Mouse (Mus musculus) CD4-positive naive resting alpha-beta T cell, adult 76 days (primary cell): ENCODE data around the gene Olfm2. TPM values are rescaled to one million over a fixed set of nuclear protein-coding genes. Genes with fewer than 3 reads are reported as not detected.

Experiments used
- total RNA-seq: library from RNA; stranded (reverse); gene quantifications from one replicate; pipeline ENCODE4 v1.2.4, GENCODE M21; 2023

The Olfm2 gene
- total RNA-seq = not detected

GRCm38 (mm10) chr9:20746017-20746660 is at the start of gene Olfm2:
Olfm2 (minus strand) TSS chr9:20746349.

DNA sequence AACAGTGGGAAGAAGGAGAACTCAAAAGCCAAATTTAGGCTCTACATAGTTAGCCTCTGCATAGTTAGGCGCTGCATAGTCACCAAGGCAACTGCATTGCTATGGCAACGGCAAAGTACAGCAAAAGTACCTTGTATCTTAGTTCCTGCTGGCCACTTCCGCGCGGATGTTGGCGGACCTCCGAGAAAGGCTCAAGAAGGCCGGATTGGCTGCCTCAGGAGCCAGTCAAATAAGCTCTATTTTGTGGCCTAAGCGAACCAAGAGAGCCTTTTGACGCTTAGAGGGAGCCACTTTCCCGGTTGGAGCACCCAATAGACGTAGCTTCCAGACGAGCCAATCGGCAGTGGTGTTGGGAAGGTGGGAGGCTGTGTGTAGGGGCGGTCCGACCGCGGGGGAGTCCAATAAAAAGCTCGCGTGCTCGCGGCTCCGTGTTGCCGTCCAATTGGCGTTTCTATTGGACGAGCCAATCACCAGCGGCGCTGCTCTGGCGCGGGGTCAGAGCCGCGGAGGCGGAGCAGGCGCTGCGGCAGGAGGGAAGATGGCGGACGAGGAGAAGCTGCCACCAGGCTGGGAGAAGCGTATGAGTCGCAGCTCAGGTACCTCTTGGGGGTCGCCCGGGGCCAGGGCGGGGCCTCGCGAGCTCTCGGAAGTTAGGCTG is 94.4 kb downstream of the Olfm2 start, which contains the start of gene Pin1:
Pin1 (plus strand) TSS at position 494 of the 658 bp plus-strand sequence.

DNA sequence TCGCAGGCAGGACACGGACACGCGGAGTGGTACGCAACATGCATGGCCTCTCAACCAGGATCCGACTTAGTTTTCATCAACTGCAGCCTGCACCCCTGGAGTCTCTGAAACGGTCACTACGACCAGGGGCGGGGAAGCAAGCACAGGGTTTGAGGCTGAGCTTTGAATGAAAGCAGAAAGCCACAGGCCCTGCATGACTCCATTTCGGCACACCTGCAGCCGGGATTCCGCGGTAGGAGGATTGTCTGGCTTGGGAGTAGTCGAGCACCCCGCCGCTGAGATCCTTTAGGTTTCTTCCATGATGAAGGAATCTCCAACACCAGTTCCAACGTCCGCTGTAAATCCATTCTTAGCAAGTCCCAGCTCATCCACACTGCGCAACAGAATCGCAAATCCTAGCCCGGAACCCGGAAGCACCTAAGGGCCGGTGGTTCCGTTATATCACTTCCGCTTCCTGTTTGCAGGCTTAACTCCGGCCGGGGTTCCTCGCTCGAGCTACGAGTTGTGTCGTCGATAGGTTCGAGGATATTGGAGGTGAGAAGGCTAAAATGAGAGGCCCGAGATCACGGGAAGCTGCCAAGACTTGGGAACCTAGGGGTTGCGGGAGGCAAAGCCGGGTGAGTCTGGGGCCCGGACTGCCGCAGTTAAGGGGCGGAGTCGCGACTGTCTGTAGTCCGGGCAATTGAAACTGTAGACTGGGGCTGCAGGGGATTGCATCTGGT is 101.6 kb downstream of the Olfm2 start, which contains the start of gene Fbxl12:
Fbxl12 (minus strand) TSS at position 408 of the 722 bp plus-strand sequence.

DNA sequence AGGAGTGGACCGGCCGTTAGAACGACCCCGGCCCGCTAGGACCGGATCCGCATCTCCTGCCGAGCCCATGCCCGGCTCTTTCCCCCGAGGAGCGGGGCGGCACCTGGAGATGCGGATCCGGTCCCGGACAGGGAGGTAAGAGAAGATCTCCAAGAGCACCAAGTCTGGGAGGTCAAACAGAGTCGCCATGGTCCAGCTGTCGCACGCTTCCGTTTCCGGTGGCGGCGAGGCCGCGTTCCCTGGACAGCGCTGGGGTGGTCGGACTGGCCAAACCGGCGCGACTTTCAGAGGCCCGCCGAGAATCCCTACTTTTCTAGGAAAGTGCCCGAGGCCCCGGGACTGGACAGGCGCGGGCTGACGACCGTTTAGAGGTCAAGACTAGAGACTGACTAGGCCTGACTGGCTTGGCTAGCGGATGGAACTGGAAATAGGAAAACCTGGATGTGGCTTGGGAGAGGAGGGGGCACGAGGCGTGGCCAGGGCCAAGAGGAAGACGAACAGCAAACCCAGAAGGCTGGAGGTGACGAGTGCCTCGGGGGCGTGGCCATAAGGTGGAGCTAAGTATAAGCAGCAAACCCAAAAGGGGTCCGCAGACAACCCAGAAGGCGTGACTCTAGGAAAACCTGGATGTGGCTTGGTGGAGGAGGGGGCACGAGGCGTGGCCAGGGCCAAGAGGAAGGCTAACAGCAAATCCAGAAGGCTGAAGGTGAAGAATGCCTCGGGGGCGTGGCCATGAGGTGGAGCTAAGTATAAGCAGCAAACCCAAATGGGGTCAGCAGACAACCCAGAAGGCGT is 103.9 kb downstream of the Olfm2 start, which contains the start of gene Ubl5:
Ubl5 (plus strand) TSS at position 778 of the 795 bp plus-strand sequence.

Other genes with a start within 250 kb of the Olfm2 start
- 28.1 TPM for gene Zfp266, start 224.9 kb downstream of the Olfm2 start, total RNA-seq
- 8.3 TPM for gene Zfp846, start 165.1 kb downstream of the Olfm2 start, total RNA-seq
- gene Ubl5, start 103.5 kb downstream of the Olfm2 start, total RNA-seq = 327 TPM
- gene Fbxl12, start 101.6 kb downstream of the Olfm2 start, total RNA-seq = 115 TPM
- 21.0 TPM for gene Pin1, start 94.3 kb downstream of the Olfm2 start, total RNA-seq
- 0.29 TPM for gene Col5a3, start 68.7 kb upstream of the Olfm2 start, total RNA-seq
- not detected for gene Rdh8, start 72.2 kb upstream of the Olfm2 start, total RNA-seq
- 42.0 TPM for gene A230050P20Rik, start 122.3 kb upstream of the Olfm2 start, total RNA-seq
- 1.7 TPM for gene Angptl6, start 133.4 kb upstream of the Olfm2 start, total RNA-seq
- gene Ppan, start 141.8 kb upstream of the Olfm2 start, total RNA-seq = 83.2 TPM
- gene Eif3g, start 152.3 kb upstream of the Olfm2 start, total RNA-seq = 180 TPM
- 82.7 TPM for gene Dnmt1, start 213.5 kb upstream of the Olfm2 start, total RNA-seq
- 2.1 TPM for gene S1pr2, start 230.4 kb upstream of the Olfm2 start, total RNA-seq